Mouse (Mus musculus): ENCODE results near the gene Lrrc36. TPM values are rescaled to one million over a fixed set of nuclear protein-coding genes. Genes with fewer than 3 reads are reported as not detected.

The Lrrc36 gene
- total and polyA plus RNA-seq, 2 experiments from 2014 or later = 0.50 to 1.7 TPM

GRCm38 (mm10) chr8:105509997-105510735, 96.8 kb downstream of the Lrrc36 start:
- Histone ChIP-seq H3K4me2 (ENCODE audit: low read depth, low read length) (no peak overlapping the region), H3K4me1 (ENCODE audit: insufficient read depth, low read length) (no peaks in the 10 kb centered on the region), H3K9me3 (ENCODE audit: low read length) (no peaks in the 10 kb centered on the region), H3K36me3 (ENCODE audit: insufficient read depth, low read length) (no peaks in the 10 kb centered on the region), H3K9ac (replicated peaks; ENCODE audit: low read length) (no peak overlapping the region), H3K27ac (no peak overlapping the region), H3K27me3 (ENCODE audit: insufficient read depth, low read length) (no peaks in the 10 kb centered on the region), H3K4me3 (ENCODE audit: low read length) (no peak overlapping the region)
- no peak for DNase-seq (ENCODE audit: low spot score)
- WGBS = 56% methylated on average over 12 of the region's 12 CpGs
- no peak for TF ChIP-seq CTCF (IDR thresholded peaks at IDR 0.05; ENCODE audit: low read depth)
- no peak for ATAC-seq

Other genes with a start within 250 kb of the Lrrc36 start
- gene Cbfb, start 242.9 kb upstream of the Lrrc36 start, total RNA-seq (2014; rRNA removed) = 45.1 and 54.3 TPM in 2 replicates
- gene Cbfb, start 242.9 kb upstream of the Lrrc36 start, polyA plus RNA-seq (2015; fragmentation: Nextera tagmentation; extraction: Ambion mirVana) = 27.8 and 30.5 TPM in 2 replicates
- gene D230025D16Rik, start 188.4 kb upstream of the Lrrc36 start, total RNA-seq (2014; rRNA removed) = 32.2 and 39.5 TPM in 2 replicates
- 22.1 and 23.5 TPM in 2 replicates for gene D230025D16Rik, start 188.4 kb upstream of the Lrrc36 start, polyA plus RNA-seq (2015; fragmentation: Nextera tagmentation; extraction: Ambion mirVana)
- gene B3gnt9, start 158.4 kb upstream of the Lrrc36 start, total RNA-seq (2014; rRNA removed) = 17.4 and 18.8 TPM in 2 replicates
- gene B3gnt9, start 158.4 kb upstream of the Lrrc36 start, polyA plus RNA-seq (2015; fragmentation: Nextera tagmentation; extraction: Ambion mirVana) = 10.4 and 10.7 TPM in 2 replicates
- gene Tradd, start 149.0 kb upstream of the Lrrc36 start, total RNA-seq (2014; rRNA removed) = 11.5 and 15.6 TPM in 2 replicates
- gene Tradd, start 149.0 kb upstream of the Lrrc36 start, polyA plus RNA-seq (2015; fragmentation: Nextera tagmentation; extraction: Ambion mirVana) = 14.6 and 14.9 TPM in 2 replicates
- 0.50 and 3.1 TPM in 2 replicates for gene Fbxl8, start 148.9 kb upstream of the Lrrc36 start, total RNA-seq (2014; rRNA removed)
- 1.2 and 1.3 TPM in 2 replicates for gene Fbxl8, start 148.9 kb upstream of the Lrrc36 start, polyA plus RNA-seq (2015; fragmentation: Nextera tagmentation; extraction: Ambion mirVana)
- gene Hsf4, start 143.8 kb upstream of the Lrrc36 start, total RNA-seq (2014; rRNA removed) = 0.63 TPM in 1 of 2 replicates, not detected in the other
- gene Hsf4, start 143.8 kb upstream of the Lrrc36 start, polyA plus RNA-seq (2015; fragmentation: Nextera tagmentation; extraction: Ambion mirVana) = 1.4 and 1.5 TPM in 2 replicates
- 2.1 and 2.6 TPM in 2 replicates for gene Nol3, start 137.4 kb upstream of the Lrrc36 start, total RNA-seq (2014; rRNA removed)
- 6.6 and 6.9 TPM in 2 replicates for gene Nol3, start 137.4 kb upstream of the Lrrc36 start, polyA plus RNA-seq (2015; fragmentation: Nextera tagmentation; extraction: Ambion mirVana)
- 52.3 and 63.4 TPM in 2 replicates for gene 4931428F04Rik, start 123.7 kb upstream of the Lrrc36 start, total RNA-seq (2014; rRNA removed)
- gene 4931428F04Rik, start 123.7 kb upstream of the Lrrc36 start, polyA plus RNA-seq (2015; fragmentation: Nextera tagmentation; extraction: Ambion mirVana) = 67.3 and 82.8 TPM in 2 replicates
- gene Exoc3l, start 117.5 kb upstream of the Lrrc36 start, total RNA-seq (2014; rRNA removed) = 2.4 and 8.2 TPM in 2 replicates
- 5.9 and 8.0 TPM in 2 replicates for gene Exoc3l, start 117.5 kb upstream of the Lrrc36 start, polyA plus RNA-seq (2015; fragmentation: Nextera tagmentation; extraction: Ambion mirVana)
- gene E2f4, start 115.9 kb upstream of the Lrrc36 start, total RNA-seq (2014; rRNA removed) = 39.2 and 44.8 TPM in 2 replicates
- gene E2f4, start 115.9 kb upstream of the Lrrc36 start, polyA plus RNA-seq (2015; fragmentation: Nextera tagmentation; extraction: Ambion mirVana) = 25.6 and 28.3 TPM in 2 replicates
- gene Elmo3, start 108.0 kb upstream of the Lrrc36 start, total RNA-seq (2014; rRNA removed) = 1.2 and 1.5 TPM in 2 replicates
- 1.6 and 1.7 TPM in 2 replicates for gene Elmo3, start 108.0 kb upstream of the Lrrc36 start, polyA plus RNA-seq (2015; fragmentation: Nextera tagmentation; extraction: Ambion mirVana)
- 1.9 and 5.2 TPM in 2 replicates for gene Lrrc29, start 87.3 kb upstream of the Lrrc36 start, total RNA-seq (2014; rRNA removed)
- 3.1 and 4.1 TPM in 2 replicates for gene Lrrc29, start 87.3 kb upstream of the Lrrc36 start, polyA plus RNA-seq (2015; fragmentation: Nextera tagmentation; extraction: Ambion mirVana)
- 72.1 and 101 TPM in 2 replicates for gene Tmem208, start 87.2 kb upstream of the Lrrc36 start, total RNA-seq (2014; rRNA removed)
- 138 and 143 TPM in 2 replicates for gene Tmem208, start 87.2 kb upstream of the Lrrc36 start, polyA plus RNA-seq (2015; fragmentation: Nextera tagmentation; extraction: Ambion mirVana)
- 3.1 and 3.2 TPM in 2 replicates for gene Fhod1, start 65.6 kb upstream of the Lrrc36 start, total RNA-seq (2014; rRNA removed)
- gene Fhod1, start 65.6 kb upstream of the Lrrc36 start, polyA plus RNA-seq (2015; fragmentation: Nextera tagmentation; extraction: Ambion mirVana) = 0.45 and 1.1 TPM in 2 replicates
- gene Slc9a5, start 64.7 kb upstream of the Lrrc36 start, total RNA-seq (2014; rRNA removed) = 24.2 and 28.6 TPM in 2 replicates
- gene Slc9a5, start 64.7 kb upstream of the Lrrc36 start, polyA plus RNA-seq (2015; fragmentation: Nextera tagmentation; extraction: Ambion mirVana) = 10.3 and 10.6 TPM in 2 replicates
- gene Plekhg4, start 40.3 kb upstream of the Lrrc36 start, total RNA-seq (2014; rRNA removed) = 6.3 and 7.3 TPM in 2 replicates
- gene Plekhg4, start 40.3 kb upstream of the Lrrc36 start, polyA plus RNA-seq (2015; fragmentation: Nextera tagmentation; extraction: Ambion mirVana) = 1.3 and 1.6 TPM in 2 replicates
- gene Kctd19, start 69 bp upstream of the Lrrc36 start, total RNA-seq (2014; rRNA removed) = 0.11 and 0.16 TPM in 2 replicates
- gene Kctd19, start 69 bp upstream of the Lrrc36 start, polyA plus RNA-seq (2015; fragmentation: Nextera tagmentation; extraction: Ambion mirVana) = 0.09 and 0.15 TPM in 2 replicates
- gene Tppp3, start 58.0 kb downstream of the Lrrc36 start, total RNA-seq (2014; rRNA removed) = 106 and 108 TPM in 2 replicates
- gene Tppp3, start 58.0 kb downstream of the Lrrc36 start, polyA plus RNA-seq (2015; fragmentation: Nextera tagmentation; extraction: Ambion mirVana) = 197 and 201 TPM in 2 replicates
- gene Zdhhc1, start 83.3 kb downstream of the Lrrc36 start, total RNA-seq (2014; rRNA removed) = 49.3 and 54.2 TPM in 2 replicates
- gene Zdhhc1, start 83.3 kb downstream of the Lrrc36 start, polyA plus RNA-seq (2015; fragmentation: Nextera tagmentation; extraction: Ambion mirVana) = 31.3 and 34.7 TPM in 2 replicates
- 6.1 and 9.9 TPM in 2 replicates for gene Hsd11b2, start 105.2 kb downstream of the Lrrc36 start, total RNA-seq (2014; rRNA removed)
- gene Hsd11b2, start 105.2 kb downstream of the Lrrc36 start, polyA plus RNA-seq (2015; fragmentation: Nextera tagmentation; extraction: Ambion mirVana) = 6.3 and 7.4 TPM in 2 replicates
- 231 and 249 TPM in 2 replicates for gene Atp6v0d1, start 152.5 kb downstream of the Lrrc36 start, total RNA-seq (2014; rRNA removed)
- 271 and 289 TPM in 2 replicates for gene Atp6v0d1, start 152.5 kb downstream of the Lrrc36 start, polyA plus RNA-seq (2015; fragmentation: Nextera tagmentation; extraction: Ambion mirVana)
- gene Ripor1, start 191.7 kb downstream of the Lrrc36 start, total RNA-seq (2014; rRNA removed) = 14.4 and 15.1 TPM in 2 replicates
- 23.5 and 28.7 TPM in 2 replicates for gene Ripor1, start 191.7 kb downstream of the Lrrc36 start, polyA plus RNA-seq (2015; fragmentation: Nextera tagmentation; extraction: Ambion mirVana)
- 27.4 and 35.9 TPM in 2 replicates for gene Ctcf, start 223.0 kb downstream of the Lrrc36 start, total RNA-seq (2014; rRNA removed)
- gene Ctcf, start 223.0 kb downstream of the Lrrc36 start, polyA plus RNA-seq (2015; fragmentation: Nextera tagmentation; extraction: Ambion mirVana) = 87.4 and 88.1 TPM in 2 replicates
- gene Agrp, start 223.8 kb downstream of the Lrrc36 start, total RNA-seq (2014; rRNA removed) = 2.1 TPM in 1 of 2 replicates, not detected in the other
- 1.3 and 1.4 TPM in 2 replicates for gene Agrp, start 223.8 kb downstream of the Lrrc36 start, polyA plus RNA-seq (2015; fragmentation: Nextera tagmentation; extraction: Ambion mirVana)

All from hindbrain, postnatal 0 days (tissue).